Mouse (Mus musculus): ENCODE measurements around the gene Smu1.

Gene Smu1

DNA sequence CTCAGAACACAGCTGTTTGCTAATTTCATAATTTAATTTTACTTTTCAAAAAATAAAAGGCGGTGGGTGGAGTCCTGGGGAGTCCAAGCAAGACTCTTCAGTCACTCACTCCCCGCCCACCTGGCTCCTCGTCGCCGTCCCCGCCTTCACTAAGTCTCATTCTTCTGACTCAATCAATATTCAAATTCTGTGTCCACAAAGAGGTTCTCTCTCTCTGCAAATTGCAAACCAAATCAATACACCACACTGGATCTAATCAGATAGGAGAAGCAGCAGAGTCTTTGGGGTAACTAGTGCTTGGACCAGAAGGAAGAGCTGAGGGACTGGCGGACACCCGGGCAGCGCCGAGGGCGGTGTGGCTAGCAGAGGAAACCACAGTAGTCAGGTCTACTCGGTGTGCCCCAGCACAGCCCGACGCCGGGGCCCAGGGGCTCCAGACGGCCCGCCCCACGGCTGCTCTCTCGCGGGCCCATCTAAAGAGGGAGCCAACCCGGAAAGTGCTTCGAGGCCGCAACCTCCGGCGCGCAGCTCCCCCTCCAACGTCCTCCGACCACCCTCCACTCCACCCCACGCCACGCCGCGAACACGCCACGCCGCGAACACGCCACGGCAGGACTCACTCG is 455 bp downstream of the Smu1 start:
- peak; percentile 39 for DNase-seq

DNA sequence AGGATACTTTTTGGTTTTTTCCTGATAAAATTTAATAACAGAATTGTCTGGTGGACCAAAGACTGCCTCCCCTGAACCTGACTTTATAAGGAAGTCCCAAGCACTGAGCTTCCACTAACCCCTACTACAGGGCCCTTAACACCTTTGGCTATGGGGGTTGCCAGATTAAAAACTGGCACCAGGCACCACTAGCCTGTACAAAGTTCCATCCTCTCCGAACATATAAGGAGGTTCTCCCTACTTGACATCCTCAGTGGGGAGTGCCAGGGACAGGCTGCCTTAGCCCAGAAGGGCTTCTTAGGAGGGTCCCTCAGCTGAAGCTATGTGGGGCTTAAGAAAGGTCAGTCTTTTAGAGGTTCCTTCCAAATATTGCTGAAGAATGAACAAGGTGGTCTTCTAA is 22.4 kb downstream of the Smu1 start:
- no peak for DNase-seq

DNA sequence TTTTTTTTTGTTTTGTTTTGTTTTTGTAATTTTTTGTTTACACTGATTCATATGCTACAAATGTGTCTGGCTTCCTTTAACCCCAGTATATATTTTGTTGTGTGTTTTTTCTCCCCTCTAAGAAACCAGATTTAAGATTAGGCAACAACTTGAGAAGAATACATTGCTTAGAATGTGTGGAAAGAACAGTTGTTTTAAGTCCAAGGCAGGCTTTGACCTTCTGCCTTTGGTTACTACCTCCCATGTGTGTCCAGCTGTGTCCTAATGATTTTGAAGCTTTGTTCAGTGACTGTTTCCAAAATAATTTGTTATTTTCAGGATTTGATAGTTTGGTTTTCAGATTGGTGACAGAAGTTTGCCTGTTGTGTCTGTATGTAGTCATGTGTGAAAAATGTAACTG is 26.5 kb downstream of the Smu1 start:
- no peak for DNase-seq

DNA sequence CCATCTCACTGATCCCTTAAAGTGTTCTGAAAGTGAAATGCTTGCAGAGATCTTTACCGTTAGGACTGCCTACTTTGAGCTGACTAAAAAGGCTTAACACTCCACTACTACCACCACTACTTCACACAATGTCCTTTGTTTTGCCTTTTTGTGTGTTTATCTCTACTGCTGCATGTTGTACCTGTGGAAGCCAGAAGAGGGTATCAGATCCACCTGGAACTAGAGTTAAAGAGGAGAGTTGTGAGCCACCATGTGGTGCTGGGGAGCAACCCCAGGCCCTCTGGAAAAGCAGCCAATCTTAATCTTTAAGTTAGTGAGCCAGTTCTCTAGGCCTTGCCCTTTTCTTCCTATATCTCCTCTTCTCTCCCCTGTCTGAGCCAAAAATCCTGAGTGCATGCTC is 30.5 kb downstream of the Smu1 start:
- DNase-seq, result no peak

DNA sequence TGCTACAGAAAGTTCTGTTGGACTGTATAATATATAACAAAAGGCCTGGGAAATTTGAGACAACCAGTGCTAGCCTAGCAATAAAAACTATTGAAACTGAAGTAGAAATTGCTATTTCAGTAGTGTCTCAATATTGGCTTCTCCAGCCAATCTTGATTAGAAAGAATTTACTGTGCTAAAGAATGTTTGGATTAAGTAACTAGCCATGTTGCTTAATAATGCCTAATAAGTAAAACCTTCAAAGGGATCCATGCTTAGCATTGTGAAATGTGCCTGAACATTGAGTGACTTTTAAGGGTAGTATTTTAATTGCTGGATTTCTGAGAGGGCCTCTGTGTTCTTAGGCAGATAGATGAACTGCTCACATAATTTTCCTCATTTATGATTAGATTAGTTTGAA is 32.2 kb downstream of the Smu1 start:
- DNase-seq, result no peak

DNA sequence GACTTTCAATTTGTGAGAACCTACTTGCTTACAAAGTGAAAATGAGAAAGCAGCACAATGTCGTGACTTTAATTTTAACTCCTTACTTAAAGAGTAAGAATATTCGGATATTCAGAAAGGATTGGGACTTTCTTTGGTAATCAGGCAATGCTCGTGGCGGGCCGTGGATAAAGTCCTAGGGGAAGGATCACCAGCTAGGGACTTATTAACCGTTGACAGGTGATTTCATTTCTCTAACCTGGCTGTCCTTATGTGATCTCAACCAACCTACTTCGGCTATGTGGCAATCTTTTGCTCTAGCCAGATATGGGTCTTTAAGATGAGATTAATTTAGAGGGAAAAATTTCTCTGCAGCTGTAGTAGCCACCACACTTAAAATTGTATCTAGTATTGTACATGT is 32.6 kb downstream of the Smu1 start:
- no peak for DNase-seq

DNA sequence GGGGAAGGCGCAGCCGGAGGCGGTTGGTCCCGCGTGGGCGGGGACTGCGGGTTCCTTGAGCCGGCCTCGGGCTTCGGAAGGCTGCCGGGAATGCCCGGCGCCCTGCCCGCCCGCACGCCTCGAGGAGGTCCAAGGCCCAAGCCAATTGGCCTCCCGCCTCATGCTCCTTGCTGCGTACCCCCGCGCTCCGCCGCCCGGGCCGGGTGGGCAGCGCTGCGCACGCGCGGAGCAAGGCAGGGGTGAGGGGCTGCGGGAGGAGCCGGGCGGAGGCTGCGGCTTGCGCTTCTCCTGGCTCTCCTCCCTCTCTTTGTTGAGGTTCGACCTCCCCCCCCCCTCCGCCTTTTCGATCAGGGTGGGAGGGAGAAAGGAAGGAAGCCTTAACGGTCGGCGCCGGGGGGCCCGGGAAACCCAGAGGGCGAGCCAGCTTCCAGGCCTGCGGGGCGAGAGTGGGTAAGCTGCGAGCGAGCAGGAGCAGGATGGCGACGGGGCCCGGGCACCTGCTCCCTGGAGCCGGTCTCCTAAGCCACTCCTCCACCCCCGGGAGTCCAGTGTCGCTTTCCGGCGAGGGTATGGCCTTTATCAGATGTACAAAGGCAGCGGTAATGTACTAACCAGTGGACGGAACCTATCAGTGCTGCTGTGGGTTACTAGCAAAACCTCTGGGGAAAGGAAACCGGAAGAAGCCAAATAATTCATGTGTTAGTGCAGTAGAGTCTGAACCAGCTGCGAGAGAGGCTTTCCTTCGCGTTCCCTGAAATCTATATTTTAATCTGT is 34.8 kb downstream of the Smu1 start:
- DNase-seq, result no peak

DNA sequence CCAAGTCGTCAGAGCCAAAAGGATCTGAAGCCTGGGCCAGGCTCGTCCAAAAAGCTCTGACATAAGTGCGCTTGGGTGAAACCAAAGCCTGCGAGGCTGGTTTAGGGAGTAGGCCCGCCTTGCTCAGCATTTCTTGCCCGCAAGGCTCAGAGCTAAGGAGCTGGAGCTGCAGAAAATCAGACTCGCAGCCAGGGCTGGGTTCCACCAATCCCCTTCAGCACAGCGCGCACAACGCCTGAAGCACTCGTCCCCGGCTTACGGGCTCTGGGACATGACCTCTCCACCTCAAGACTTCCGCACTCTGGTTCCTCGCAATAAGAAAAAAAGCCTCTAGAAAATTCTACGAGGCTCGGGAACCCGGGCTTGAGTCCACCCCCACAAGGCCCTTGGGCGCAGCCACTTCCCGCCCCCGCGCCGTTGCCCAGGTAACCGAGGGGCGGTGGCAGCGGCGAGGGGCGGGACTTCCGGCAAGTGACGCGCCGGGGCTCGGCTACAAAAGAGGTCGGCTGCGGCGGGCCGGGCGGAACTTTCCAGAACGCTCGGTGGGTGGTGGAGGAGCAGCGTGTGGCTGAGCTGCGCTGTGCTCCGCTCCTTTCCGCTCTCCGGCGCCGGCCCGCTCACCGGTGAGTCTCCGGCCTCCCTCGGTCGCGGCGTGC is 35.6 kb downstream of the Smu1 start, which contains the start of gene Dnaja1:
TSS of gene Dnaja1 (plus strand) at position 140 of the 656 bp plus-strand sequence.
- peak; percentile 96 for DNase-seq

DNA sequence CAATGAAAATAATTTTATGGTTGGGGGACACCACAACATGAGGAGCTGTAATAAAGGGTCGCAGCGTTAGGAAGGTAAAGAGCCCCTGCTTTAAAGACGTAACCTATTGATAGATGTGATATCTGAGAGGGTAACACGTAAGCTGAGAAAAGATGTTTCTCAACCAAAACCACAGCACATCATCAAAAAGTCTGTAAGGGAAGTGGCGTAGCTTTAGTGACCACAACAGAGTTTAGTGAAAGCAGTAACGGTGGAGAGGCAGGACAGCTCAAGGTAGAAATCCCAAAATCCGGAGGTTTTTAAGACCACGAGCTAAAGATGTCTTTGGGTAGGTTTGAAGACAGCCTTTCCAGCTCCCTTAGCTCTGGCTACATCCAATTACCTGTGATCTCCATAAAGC is 36.8 kb downstream of the Smu1 start:
- no peak for DNase-seq

DNA sequence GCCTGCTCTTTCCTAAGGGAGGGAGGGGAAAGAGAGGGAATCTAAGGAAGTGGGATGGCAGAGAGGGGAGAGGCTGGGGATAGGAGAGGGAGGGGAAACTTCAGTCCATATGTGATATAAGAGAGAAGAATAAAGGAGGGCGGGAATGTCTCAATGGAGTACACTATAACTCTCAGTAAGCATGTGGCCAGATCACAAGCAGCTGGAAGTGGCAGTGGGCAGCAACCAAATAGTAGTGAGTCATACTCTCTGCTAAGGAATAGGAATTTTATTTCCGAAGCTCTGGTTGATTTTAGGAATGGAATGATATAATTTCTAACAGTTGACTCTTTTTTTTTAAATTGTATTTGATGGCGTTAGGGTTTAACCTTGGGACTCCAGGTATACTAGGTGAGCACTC is 40.6 kb downstream of the Smu1 start:
- DNase-seq, result no peak

DNA sequence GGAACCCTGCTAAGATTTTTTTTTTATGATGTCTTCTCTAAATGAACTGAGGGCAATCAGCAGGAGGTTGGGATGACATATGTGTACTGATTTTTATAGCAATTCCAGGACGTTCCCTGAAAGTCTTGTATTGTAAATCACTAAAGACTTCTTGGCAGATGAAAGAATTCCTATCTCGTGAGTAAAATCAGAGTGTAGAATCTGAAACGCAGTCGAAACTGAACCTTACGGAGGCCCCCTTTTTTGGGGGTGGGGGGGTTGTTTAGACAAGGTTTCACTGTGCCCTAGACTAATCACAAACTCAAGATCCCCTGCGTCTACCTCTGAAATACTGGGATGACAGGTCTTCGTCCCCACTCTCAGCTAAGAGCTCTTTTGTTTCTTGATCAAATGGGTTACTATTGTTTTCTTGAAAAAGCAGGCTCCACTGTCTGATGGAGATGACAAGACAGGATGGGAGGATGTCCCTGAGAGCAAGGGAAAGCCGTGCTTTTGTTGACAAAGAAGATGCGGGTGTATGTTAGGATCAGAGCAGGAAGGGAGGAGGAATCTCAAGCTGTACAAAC is 53.9 kb downstream of the Smu1 start:
- DNase-seq, result peak; percentile 40

DNA sequence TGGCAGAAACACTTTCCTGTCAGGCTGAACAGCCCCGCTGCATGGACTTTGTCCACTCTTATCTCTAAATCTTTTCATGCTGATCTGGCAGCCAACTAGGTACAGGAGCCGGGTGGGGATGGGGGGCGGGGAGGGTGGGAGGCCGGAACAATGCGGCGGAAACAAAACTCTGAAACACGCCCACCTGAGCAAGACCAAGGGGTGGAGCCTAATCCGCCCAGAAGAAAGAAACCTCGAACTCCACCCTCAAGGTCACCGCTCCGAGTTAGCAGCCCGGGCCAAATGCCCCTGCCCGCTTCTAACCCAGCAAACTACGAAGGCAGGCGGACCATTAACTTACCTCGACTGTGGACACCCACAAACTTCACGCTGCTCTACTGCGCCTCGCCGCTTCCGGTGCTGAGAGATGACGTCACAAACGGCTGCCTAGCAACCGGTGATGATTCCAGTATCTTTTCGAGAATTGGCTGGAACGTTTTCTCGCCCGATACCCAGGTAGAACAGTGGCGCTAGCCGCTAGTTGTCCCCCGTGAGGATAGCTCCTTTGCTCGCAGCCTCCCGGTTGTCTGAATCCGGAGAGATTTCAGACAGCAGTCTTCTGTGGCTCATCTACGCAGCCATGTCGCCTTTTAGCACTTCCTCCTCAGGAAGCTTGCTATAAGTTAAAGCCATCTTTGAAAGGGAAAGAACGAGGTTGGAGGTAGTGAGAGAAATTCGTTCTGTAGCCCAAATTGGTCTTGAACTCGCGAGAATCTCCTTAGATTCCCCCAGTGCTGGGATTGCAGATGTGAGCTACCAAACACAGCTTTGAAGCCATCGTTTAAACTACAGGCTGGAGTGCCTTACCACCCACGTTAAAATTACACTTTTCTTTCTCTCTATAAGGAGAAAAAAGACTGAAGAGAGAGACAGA is 54.7 kb downstream of the Smu1 start, which contains the start of gene Aptx:
TSS of gene Aptx (minus strand) at position 398 of the 913 bp plus-strand sequence.
- peak; percentile 96 for DNase-seq

DNA sequence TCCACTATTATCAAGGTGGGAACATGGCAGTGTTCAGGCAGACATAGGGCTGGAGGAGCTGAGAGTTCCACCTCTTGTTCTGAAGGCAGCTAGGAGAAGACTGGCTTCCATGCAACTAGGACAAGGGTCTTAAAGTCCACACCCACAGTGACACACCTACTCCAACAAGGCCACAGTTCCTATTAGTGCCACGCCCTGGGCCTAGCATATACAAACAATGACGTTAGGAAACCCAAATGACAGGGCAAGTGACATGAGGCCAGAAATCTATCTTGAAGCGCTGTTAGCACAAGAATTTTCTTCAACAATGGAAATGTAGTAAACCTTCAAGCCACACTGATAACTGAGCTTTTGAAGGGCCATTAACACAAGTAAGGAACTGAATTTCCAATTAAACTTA is 55.9 kb downstream of the Smu1 start:
- peak; percentile 27 for DNase-seq

DNA sequence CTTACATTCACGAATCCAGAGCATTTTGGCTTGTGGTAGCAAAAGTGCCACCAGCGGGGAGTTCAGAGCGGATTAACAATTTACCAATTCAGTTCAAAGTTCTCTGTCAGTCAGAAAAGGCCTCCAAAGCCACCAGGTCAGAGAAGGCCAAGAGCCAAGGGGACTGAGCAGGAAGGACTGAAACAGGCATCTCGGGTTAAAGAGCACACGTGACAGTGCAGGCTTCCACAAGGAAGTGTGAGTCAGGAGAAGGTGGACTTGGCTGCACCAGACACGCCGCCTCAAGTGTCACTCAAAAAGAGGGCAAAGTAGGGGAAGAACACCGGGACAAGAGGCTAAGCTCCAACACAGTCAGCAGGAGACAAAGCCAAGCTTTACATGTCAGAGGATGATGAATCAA is 57.5 kb downstream of the Smu1 start:
- no peak for DNase-seq

DNA sequence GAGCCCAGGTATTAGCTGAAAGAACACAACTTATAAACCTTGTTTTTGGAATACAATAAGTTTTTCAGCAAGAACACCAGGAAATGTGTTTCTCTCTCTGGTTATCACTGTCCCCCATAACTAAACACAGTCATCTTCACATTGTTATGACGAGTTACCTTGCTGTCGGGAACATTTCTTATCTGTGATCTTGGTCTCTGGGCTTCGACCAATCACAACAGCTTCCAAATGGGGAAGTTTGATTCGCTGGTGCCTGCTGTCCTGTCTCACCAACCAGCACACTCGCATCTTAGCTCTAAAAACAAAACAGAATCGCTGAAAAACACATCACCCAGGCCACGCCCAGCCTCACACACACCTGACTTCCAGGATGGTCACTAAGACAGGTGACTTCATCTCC is 60.7 kb downstream of the Smu1 start:
- DNase-seq, result no peak

DNA sequence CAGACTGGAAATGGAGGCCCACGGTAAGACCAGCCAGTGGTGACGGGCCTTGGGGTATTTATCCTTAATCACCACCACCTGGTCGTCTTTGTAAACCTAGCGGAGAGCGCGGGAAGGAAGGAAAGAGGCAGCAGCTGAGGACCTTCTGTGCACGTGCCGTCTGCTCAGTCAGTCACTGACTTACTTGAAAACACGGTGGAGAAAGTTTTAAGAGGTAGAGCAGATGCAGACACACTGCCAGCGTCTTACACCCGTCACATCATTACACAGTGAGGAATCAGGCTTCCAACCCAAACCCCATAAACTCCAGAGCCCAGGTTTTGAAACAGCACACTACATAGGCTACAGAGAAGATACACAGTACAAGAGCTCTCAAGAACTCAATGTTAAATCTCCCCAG is 66.6 kb downstream of the Smu1 start:
- no peak for DNase-seq
